Mouse (Mus musculus) CH12.LX (cell line): ENCODE measurements around the gene Adora1.

Experiments
- CHD2 ChIP-seq: IDR thresholded peaks from 2 replicates; pipeline ENCODE4 v1.6.1; 2011; ENCODE audit warnings: low read length, improper control_type of control experiment
- CTCF ChIP-seq, 2 experiments: IDR thresholded peaks in 1 of 2; conservative IDR thresholded peaks in 1 of 2; 2 replicates each; pipeline ENCODE4 v1.5.1; 2011 to 2012; ENCODE audit warnings: low read depth in 2 of 2, low read length in 2 of 2, improper control_type of control experiment in 1 of 2, inconsistent platforms in 1 of 2, mild to moderate bottlenecking in 1 of 2, moderate library complexity in 1 of 2
- ELF1 ChIP-seq: IDR thresholded peaks from 2 replicates; pipeline ENCODE4 v1.6.1; 2014; ENCODE audit warnings: low read depth, mild to moderate bottlenecking, inconsistent platforms, low read length, improper control_type of control experiment
- EP300 ChIP-seq: IDR thresholded peaks from 2 replicates; pipeline ENCODE4 v1.6.1; 2011; ENCODE audit warnings: low read length, improper control_type of control experiment
- GABPA ChIP-seq: IDR thresholded peaks from 2 replicates; pipeline ENCODE4 v1.6.1; 2012; ENCODE audit warnings: low read depth, low read length, improper control_type of control experiment, inconsistent platforms; ENCODE audit not compliant: insufficient replicate concordance
- MYC ChIP-seq: IDR thresholded peaks from 2 replicates; pipeline ENCODE4 v1.6.1; 2011; ENCODE audit warnings: low read depth, mild to moderate bottlenecking, improper control_type of control experiment, low read length
- POLR2A ChIP-seq: IDR thresholded peaks from 2 replicates; pipeline ENCODE4 v1.6.1; 2011; ENCODE audit warnings: low read depth, mild to moderate bottlenecking, improper control_type of control experiment, low read length
- RAD21 ChIP-seq: IDR thresholded peaks from 2 replicates; pipeline ENCODE4 v1.6.1; 2011; ENCODE audit warnings: low read depth, mild to moderate bottlenecking, low read length, improper control_type of control experiment, moderate library complexity
- TBP ChIP-seq: conservative IDR thresholded peaks from 2 replicates; pipeline ENCODE4 v1.6.1; 2011; ENCODE audit warnings: low read depth, low read length, improper control_type of control experiment
- TCF12 ChIP-seq: IDR thresholded peaks from 2 replicates; pipeline ENCODE4 v1.6.1; 2014; ENCODE audit warnings: low read depth, mild to moderate bottlenecking, inconsistent platforms, low read length, improper control_type of control experiment
- UBTF ChIP-seq: IDR thresholded peaks from 2 replicates; pipeline ENCODE4 v1.6.1; 2012; ENCODE audit warnings: low read depth, mild to moderate bottlenecking, inconsistent platforms, low read length, improper control_type of control experiment, moderate library complexity
- USF1 ChIP-seq: IDR thresholded peaks from 2 replicates; pipeline ENCODE4 v1.6.1; 2014; ENCODE audit warnings: low read depth, mild to moderate bottlenecking, inconsistent platforms, low read length, improper control_type of control experiment
- ZMIZ1 ChIP-seq: IDR thresholded peaks from 2 replicates; pipeline ENCODE4 v1.6.1; 2012; ENCODE audit warnings: low read depth, mild to moderate bottlenecking, inconsistent platforms, low read length, improper control_type of control experiment
- ZNF384 ChIP-seq: IDR thresholded peaks from 2 replicates; pipeline ENCODE4 v1.6.1; 2012; ENCODE audit warnings: low read depth, low read length, improper control_type of control experiment, inconsistent platforms

- 0 out of 2 replicates have a peak, but pooled peaks have one; percentile 18 for TF ChIP-seq MYC
- TF ChIP-seq ELF1, result no peak
- peak; percentile 32; the same call in 1 of the 2 replicates for TF ChIP-seq POLR2A
- no peak for TF ChIP-seq USF1
- peak in 1 of 2 experiments; percentile 8; a peak in 2 of 4 replicates for TF ChIP-seq CTCF (conservative IDR thresholded peaks at IDR 0.05 in 1 of 2, IDR thresholded peaks at IDR 0.05 in 1 of 2; ENCODE audit: low read depth in 2 of 2, low read length in 2 of 2)
- no peak for TF ChIP-seq GABPA
- no peak for TF ChIP-seq TBP
- TF ChIP-seq ZNF384, result no peak
- no peak; the same call in 1 of the 2 replicates for TF ChIP-seq RAD21
- peak; percentile 82 for TF ChIP-seq EP300
- TF ChIP-seq UBTF, result no peak
- peak; percentile 75 for TF ChIP-seq TCF12
- peak; percentile 51; the same call in 1 of the 2 replicates for TF ChIP-seq CHD2
- TF ChIP-seq ZMIZ1, result peak; percentile 39; the same call in 1 of the 2 replicates
Measured at GRCm38 (mm10) chr1:134195117-134195516, 40.1 kb downstream of the Adora1 start.
